Mouse (Mus musculus) lung, postnatal 0 days (tissue): ENCODE data around the gene Zscan20.

Experiments used
- CTCF ChIP-seq: IDR thresholded peaks from 2 replicates; pipeline ENCODE4 v1.5.1; 2016; ENCODE audit warnings: antibody characterized with exemption, mild to moderate bottlenecking
- EP300 ChIP-seq: IDR thresholded peaks from 2 replicates; pipeline ENCODE4 v1.6.1; 2016; ENCODE audit warnings: antibody characterized with exemption, mild to moderate bottlenecking, control low read depth

DNA sequence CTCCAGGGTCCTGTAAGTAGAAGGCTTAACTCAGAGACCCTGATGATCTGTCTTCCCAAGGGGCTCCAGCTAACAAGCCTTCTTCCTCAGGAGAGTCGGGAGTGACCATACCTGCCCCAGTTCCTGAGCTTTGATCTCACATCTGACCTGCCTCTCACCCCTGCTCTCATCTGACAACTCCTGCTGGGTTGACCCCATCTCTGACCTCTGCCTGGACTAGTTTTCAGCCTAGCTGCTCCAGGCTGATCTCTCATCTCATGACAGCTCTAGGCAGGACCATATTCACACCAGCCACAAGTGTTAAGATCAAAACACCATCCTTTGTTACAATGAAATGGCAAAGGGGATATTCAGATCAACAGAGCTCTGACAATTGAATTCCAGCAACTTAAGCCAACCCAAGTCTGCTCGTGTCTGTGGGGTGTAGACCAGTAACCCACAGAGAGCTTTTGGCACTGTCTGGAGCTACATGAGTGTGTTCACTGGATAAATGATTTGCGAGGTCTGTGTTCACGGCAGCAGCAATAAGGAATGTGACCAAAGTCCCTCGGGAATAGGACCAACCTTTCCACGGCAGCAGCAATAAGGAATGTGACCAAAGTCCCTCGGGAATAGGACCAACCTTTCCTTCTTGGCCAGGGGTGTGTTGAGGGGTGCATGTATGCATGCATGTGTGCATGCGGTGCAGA is 38.8 kb upstream of the Zscan20 start:
- TF ChIP-seq CTCF (no peak), EP300 (no peak)
